Mouse (Mus musculus): ENCODE measurements around the gene Gadl1.

The Gadl1 gene

GRCm38 (mm10) chr9:115937915-115938314 is 28.7 kb downstream of the Gadl1 start:
- no peak for DNase-seq

GRCm38 (mm10) chr9:115939420-115939819 is 30.2 kb downstream of the Gadl1 start:
- peak; percentile 64 for DNase-seq

GRCm38 (mm10) chr9:115941171-115941570 is 31.9 kb downstream of the Gadl1 start:
- DNase-seq, result no peak

GRCm38 (mm10) chr9:115942486-115942885 is 33.2 kb downstream of the Gadl1 start:
- DNase-seq, result no peak

- peak; percentile 55 for DNase-seq
Measured at GRCm38 (mm10) chr9:115942989-115943388, 33.7 kb downstream of the Gadl1 start.

- DNase-seq, result no peak
Measured at GRCm38 (mm10) chr9:115943577-115944320, 34.5 kb downstream of the Gadl1 start.

GRCm38 (mm10) chr9:115965056-115965455 is 55.8 kb downstream of the Gadl1 start:
- DNase-seq, result no peak

- no peak for DNase-seq
Measured at GRCm38 (mm10) chr9:115966116-115966515, 56.9 kb downstream of the Gadl1 start.

- peak; percentile 73 for DNase-seq
Measured at GRCm38 (mm10) chr9:115966746-115967145, 57.5 kb downstream of the Gadl1 start.

- DNase-seq, result no peak
Measured at GRCm38 (mm10) chr9:115967638-115968037, 58.4 kb downstream of the Gadl1 start.

- DNase-seq, result no peak
Measured at GRCm38 (mm10) chr9:115976901-115977300, 67.6 kb downstream of the Gadl1 start.

- DNase-seq, result peak; percentile 75
Measured at GRCm38 (mm10) chr9:115977598-115978240, 68.5 kb downstream of the Gadl1 start.

- DNase-seq, result no peak
Measured at GRCm38 (mm10) chr9:115978478-115978877, 69.2 kb downstream of the Gadl1 start.

- DNase-seq, result no peak
Measured at GRCm38 (mm10) chr9:115990661-115991060, 81.4 kb downstream of the Gadl1 start.

GRCm38 (mm10) chr9:115994772-115995171 is 85.5 kb downstream of the Gadl1 start:
- no peak for DNase-seq

GRCm38 (mm10) chr9:115995856-115996560 is 86.8 kb downstream of the Gadl1 start:
- no peak for DNase-seq

GRCm38 (mm10) chr9:115998383-115998782 is 89.1 kb downstream of the Gadl1 start:
- DNase-seq, result no peak

GRCm38 (mm10) chr9:115999361-115999990 is 90.2 kb downstream of the Gadl1 start:
- DNase-seq, result no peak

GRCm38 (mm10) chr9:116013911-116014310 is 104.7 kb downstream of the Gadl1 start:
- DNase-seq, result no peak

- no peak for DNase-seq
Measured at GRCm38 (mm10) chr9:116016221-116016620, 107.0 kb downstream of the Gadl1 start.

GRCm38 (mm10) chr9:116017091-116017490 is 107.8 kb downstream of the Gadl1 start:
- no peak for DNase-seq

GRCm38 (mm10) chr9:116018586-116018985 is 109.3 kb downstream of the Gadl1 start:
- DNase-seq, result no peak

GRCm38 (mm10) chr9:116025371-116025770 is 116.1 kb downstream of the Gadl1 start:
- DNase-seq, result no peak
